Mouse (Mus musculus) left cerebral cortex, postnatal 14 days (tissue): Measurements from ENCODE around the gene Mical2. TPM values are rescaled to one million over a fixed set of nuclear protein-coding genes. Genes with fewer than 3 reads are reported as not detected.
A peak's percentile ranks its signal among the peaks of the same experiment; 100 is the strongest.

Experiments used
- DNase-seq, 2 experiments: peaks; one replicate each; pipeline ENCODE4 v3.0.0; 2021 to 2022; ENCODE audit warnings: low spot score in 2 of 2, mixed read lengths in 1 of 2
- intact Hi-C: fragments of 180-260 bp; cut with DNase I; formaldehyde crosslinking; loops from one replicate; pipeline ENCODE4 v1.15.1; 2025
- total RNA-seq, 2 experiments: library from RNA; stranded (reverse); gene quantifications; 2 replicates each; pipeline ENCODE4 v1.2.3; 2021

Gene Mical2
- total RNA-seq, 2 experiments from 2014 or later: 497 to 557 TPM

GRCm38 (mm10) chr7:112237868-112238267 is 12.2 kb downstream of the Mical2 start:
- intact Hi-C loops: no loop called here
- DNase-seq: no peak

- peak; percentile 69 to 81 for DNase-seq
- intact Hi-C loops: no loop called here
Measured at GRCm38 (mm10) chr7:112238768-112239728, 13.4 kb downstream of the Mical2 start.

- intact Hi-C loops: no loop called here
- no peak for DNase-seq
Measured at GRCm38 (mm10) chr7:112240748-112241147, 15.1 kb downstream of the Mical2 start.

- intact Hi-C loops: no loop called here
- peak; percentile 48 to 59 for DNase-seq
Measured at GRCm38 (mm10) chr7:112241211-112241944, 15.7 kb downstream of the Mical2 start.

GRCm38 (mm10) chr7:112241945-112242329 is 16.3 kb downstream of the Mical2 start:
- no peak for DNase-seq
- intact Hi-C loops: no loop called here

GRCm38 (mm10) chr7:112242587-112242986 is 16.9 kb downstream of the Mical2 start:
- no peak for DNase-seq

GRCm38 (mm10) chr7:112244071-112244470 is 18.4 kb downstream of the Mical2 start:
- no peak for DNase-seq

More at GRCm38 (mm10) chr7:112242587-112242986, 16.9 kb downstream of the Mical2 start:
- intact Hi-C loops: no loop called here

GRCm38 (mm10) chr7:112244683-112245082 is 19.0 kb downstream of the Mical2 start:
- DNase-seq: no peak
- intact Hi-C loops: no loop called here

More at GRCm38 (mm10) chr7:112244071-112244470, 18.4 kb downstream of the Mical2 start:
- intact Hi-C loops: no loop called here

- intact Hi-C loops: no loop called here
- no peak for DNase-seq
Measured at GRCm38 (mm10) chr7:112245839-112246438, 20.3 kb downstream of the Mical2 start.

- intact Hi-C loops: no loop called here
- DNase-seq: no peak
Measured at GRCm38 (mm10) chr7:112246442-112246841, 20.8 kb downstream of the Mical2 start.

GRCm38 (mm10) chr7:112247890-112248289 is 22.2 kb downstream of the Mical2 start:
- intact Hi-C loops: no loop called here
- DNase-seq: no peak

GRCm38 (mm10) chr7:112249476-112249875 is 23.8 kb downstream of the Mical2 start:
- intact Hi-C loops: no loop called here
- DNase-seq: no peak

GRCm38 (mm10) chr7:112252065-112252464 is 26.4 kb downstream of the Mical2 start:
- intact Hi-C loops: no loop called here
- DNase-seq: no peak

- DNase-seq: no peak
- intact Hi-C loops: no loop called here
Measured at GRCm38 (mm10) chr7:112254233-112254632, 28.6 kb downstream of the Mical2 start.

GRCm38 (mm10) chr7:112255248-112255866 is 29.7 kb downstream of the Mical2 start:
- no peak for DNase-seq
- intact Hi-C loops: no loop called here

- intact Hi-C loops: no loop called here
- DNase-seq: no peak
Measured at GRCm38 (mm10) chr7:112258338-112258903, 32.8 kb downstream of the Mical2 start.

- no peak for DNase-seq
- intact Hi-C loops: no loop called here
Measured at GRCm38 (mm10) chr7:112259286-112259685, 33.6 kb downstream of the Mical2 start.

GRCm38 (mm10) chr7:112261121-112261520 is 35.5 kb downstream of the Mical2 start:
- intact Hi-C loops: no loop called here
- DNase-seq: peak in 1 of 2 experiments; percentile 52

- no peak for DNase-seq
Measured at GRCm38 (mm10) chr7:112267266-112267665, 41.6 kb downstream of the Mical2 start.

More at GRCm38 (mm10) chr7:112267266-112267665, 41.6 kb downstream of the Mical2 start:
- intact Hi-C loops: no loop called here
